Mouse (Mus musculus) large intestine, adult 2 months (tissue): ENCODE results near the gene Mtif2. TPM values are rescaled to one million over a fixed set of nuclear protein-coding genes. Genes with fewer than 3 reads are reported as not detected.
"Not testable (repeated sequence)": the region's sequence is repeated elsewhere in the genome, so short reads cannot be mapped to it uniquely, and the experiment has no call there.

Experiments used
- DNase-seq: peaks from one replicate; pipeline ENCODE4 v3.0.0-alpha.2; 2012; ENCODE audit warnings: low read depth, low spot score
- WGBS: fragments of 180-500 bp; shearing (Covaris S2); methylation state at CpG from one replicate; pipeline ENCODE4 v1.1.7; 2018; 5-methylcytosine and 5-hydroxymethylcytosine counted together
- polyA plus RNA-seq: library from polyadenylated mRNA; depleted of rRNA; stranded (reverse); fragments of >200 nt; gene quantifications from 2 replicates; pipeline ENCODE4 v1.2.3, GENCODE M21; 2012; rRNA removed

Gene Mtif2
- polyA plus RNA-seq: 5.9 and 8.2 TPM in 2 replicates

GRCm38 (mm10) chr11:29525988-29526794 is at the start of gene Mtif2:
TSS of gene Mtif2 (plus strand) at chr11:29526408.
- 2% methylated on average over 47 of the region's 47 CpGs for WGBS
- peak; percentile 53 for DNase-seq

GRCm38 (mm10) chr11:29493135-29493534 is 33.1 kb upstream of the Mtif2 start:
- 90% methylated on average over 1 of the region's 1 CpGs for WGBS
- no peak for DNase-seq

- DNase-seq: no peak
- WGBS: 77% methylated on average over 3 of the region's 3 CpGs
Measured at GRCm38 (mm10) chr11:29496962-29497361, 29.2 kb upstream of the Mtif2 start.

GRCm38 (mm10) chr11:29503948-29504893 is 22.0 kb upstream of the Mtif2 start:
- 89% methylated on average over 10 of the region's 10 CpGs for WGBS
- DNase-seq: no peak

GRCm38 (mm10) chr11:29504899-29505625 is 21.1 kb upstream of the Mtif2 start:
- DNase-seq: no peak
- 87% methylated on average over 2 of the region's 2 CpGs for WGBS

GRCm38 (mm10) chr11:29509421-29509820 is 16.8 kb upstream of the Mtif2 start:
- no peak for DNase-seq
- WGBS: 100% methylated on average over 1 of the region's 1 CpGs

GRCm38 (mm10) chr11:29512818-29513535 is 13.2 kb upstream of the Mtif2 start:
- WGBS: 83% methylated on average over 4 of the region's 4 CpGs
- no peak for DNase-seq

- 15% methylated on average over 10 of the region's 10 CpGs for WGBS
- no peak for DNase-seq
Measured at GRCm38 (mm10) chr11:29514325-29514681, 11.9 kb upstream of the Mtif2 start.

GRCm38 (mm10) chr11:29514682-29515412 is 11.4 kb upstream of the Mtif2 start, which contains the start of gene Prorsd1:
TSS of gene Prorsd1 (minus strand) at chr11:29515033.
- DNase-seq: peak; percentile 75
- WGBS: under 1% methylated on average over 40 of the region's 40 CpGs

- 100% methylated on average over 1 of the region's 1 CpGs for WGBS
- no peak for DNase-seq
Measured at GRCm38 (mm10) chr11:29538201-29538600, 12.0 kb downstream of the Mtif2 start.

- WGBS: 88% methylated on average over 3 of the region's 3 CpGs
- no peak for DNase-seq
Measured at GRCm38 (mm10) chr11:29544225-29544945, 18.2 kb downstream of the Mtif2 start.

GRCm38 (mm10) chr11:29545150-29545752 is 19.0 kb downstream of the Mtif2 start:
- DNase-seq: not testable (repeated sequence)
- WGBS: 91% methylated on average over 4 of the region's 4 CpGs

GRCm38 (mm10) chr11:29546297-29546696 is 20.1 kb downstream of the Mtif2 start:
- 77% methylated on average over 2 of the region's 2 CpGs for WGBS
- not testable (repeated sequence) for DNase-seq

GRCm38 (mm10) chr11:29546762-29547161 is 20.6 kb downstream of the Mtif2 start:
- 5% methylated on average over 2 of the region's 2 CpGs for WGBS
- no peak for DNase-seq

- DNase-seq: no peak
- 0% methylated on average over 27 of the region's 27 CpGs for WGBS
Measured at GRCm38 (mm10) chr11:29547249-29547751, 21.1 kb downstream of the Mtif2 start.

- WGBS: under 1% methylated on average over 46 of the region's 46 CpGs
- DNase-seq: peak; percentile 89
Measured at GRCm38 (mm10) chr11:29547752-29548503, 21.7 kb downstream of the Mtif2 start, which contains the start of the genes Clhc1 and Rps27a. TSS of gene Clhc1 (plus strand) at chr11:29547950. TSS of gene Rps27a (minus strand) at chr11:29548109.
